Mouse (Mus musculus) stomach, postnatal 0 days (tissue): ENCODE measurements at regions not wholly inside any gene's neighbourhood (a gene's known extent, or its start where the extent isn't known, plus 50 kb on each side); places are given as distances from the start of the nearest gene placed in this dataset.

Source experiments
- ATAC-seq: fragments of 200-750 bp; cut with Nextera tagmentation; 2 replicates; pipeline ENCODE4 v1.8.0; 2017; ENCODE audit not compliant: low FRiP score, low TSS enrichment
- DNase-seq: peaks from one replicate; pipeline ENCODE4 v3.0.0-alpha.2; 2016; ENCODE audit warnings: low spot score
- H3K27ac ChIP-seq: fragments of 300-500 bp; sonication (generic); replicated peaks from 2 replicates; pipeline ENCODE4 v1.5.1; 2014; ENCODE audit warnings: mild to moderate bottlenecking, control low read depth
- H3K27me3 ChIP-seq: fragments of 300-500 bp; sonication (generic); 2 replicates; pipeline ENCODE4 v1.6.1; 2014; ENCODE audit warnings: low read length; ENCODE audit not compliant: control insufficient read depth, insufficient read depth
- H3K36me3 ChIP-seq: fragments of 300-500 bp; sonication (generic); 2 replicates; pipeline ENCODE4 v1.6.1; 2014; ENCODE audit warnings: low read length, mixed read lengths; ENCODE audit not compliant: control insufficient read depth, insufficient read depth
- H3K4me1 ChIP-seq: fragments of 300-500 bp; sonication (generic); replicated peaks from 2 replicates; pipeline ENCODE4 v1.6.1; 2014; ENCODE audit warnings: antibody characterized with exemption; ENCODE audit not compliant: control insufficient read depth, insufficient read depth
- H3K4me2 ChIP-seq: fragments of 300-500 bp; sonication (generic); replicated peaks from 2 replicates; pipeline ENCODE4 v1.6.1; 2014; ENCODE audit warnings: low read depth, mild to moderate bottlenecking, control low read depth, moderate library complexity
- H3K4me3 ChIP-seq: fragments of 300-500 bp; sonication (generic); 2 replicates; pipeline ENCODE4 v1.5.1; 2014; ENCODE audit warnings: low read depth, low read length, control low read depth
- H3K9ac ChIP-seq: fragments of 300-500 bp; sonication (generic); 2 replicates; pipeline ENCODE4 v1.6.1; 2014; ENCODE audit warnings: mild to moderate bottlenecking, low read length, control low read depth, mixed read lengths
- H3K9me3 ChIP-seq: fragments of 300-500 bp; sonication (generic); 2 replicates; pipeline ENCODE4 v1.6.1; 2016; ENCODE audit warnings: low read length; ENCODE audit not compliant: control insufficient read depth
- CTCF ChIP-seq: IDR thresholded peaks from 2 replicates; pipeline ENCODE4 v1.5.1; 2016; ENCODE audit warnings: antibody characterized with exemption, low read depth, mild to moderate bottlenecking, moderate library complexity
- EP300 ChIP-seq: optimal IDR thresholded peaks from 2 replicates; pipeline ENCODE3; 2016; ENCODE audit warnings: antibody characterized with exemption
- WGBS: fragments of 180-500 bp; shearing (Covaris S2); extraction: QIAGEN DNeasy Blood & Tissue Kit; methylation state at CpG from one replicate; pipeline ENCODE4 v1.1.7; 2014; 5-methylcytosine and 5-hydroxymethylcytosine counted together

DNA sequence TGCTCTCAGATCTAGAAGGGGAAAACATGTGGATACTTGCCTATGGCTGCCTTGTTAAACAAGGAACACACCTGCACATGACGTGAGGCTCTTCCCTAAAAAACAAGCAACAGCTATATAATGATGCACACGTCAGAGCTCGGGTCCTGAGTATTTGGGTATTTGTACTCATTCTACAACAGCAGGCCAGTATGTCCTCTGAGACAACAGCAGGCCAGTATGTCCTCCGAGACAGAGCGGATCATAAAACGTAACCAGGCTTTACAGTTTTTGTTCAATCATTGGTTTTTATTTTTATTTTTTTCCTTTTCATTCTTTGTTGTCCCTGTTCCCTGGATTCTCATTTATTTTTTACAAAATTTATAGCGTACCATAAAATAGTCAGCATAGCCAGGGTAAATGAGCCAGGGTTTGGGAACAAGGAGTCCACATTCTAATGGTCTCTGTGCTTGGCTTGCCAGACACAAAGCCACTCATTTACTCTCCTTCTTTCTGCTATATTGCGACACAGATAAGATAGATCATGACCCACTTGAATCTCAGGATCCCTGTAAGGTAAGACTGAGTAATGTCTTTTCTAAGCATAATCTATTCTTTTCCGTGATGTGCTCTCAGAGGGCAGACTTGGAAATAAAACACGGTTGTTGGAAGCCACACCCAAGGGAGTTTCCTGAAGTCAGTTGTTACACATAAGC is 111.8 kb downstream of the Avpr1a start:
- no peak for ATAC-seq

DNA sequence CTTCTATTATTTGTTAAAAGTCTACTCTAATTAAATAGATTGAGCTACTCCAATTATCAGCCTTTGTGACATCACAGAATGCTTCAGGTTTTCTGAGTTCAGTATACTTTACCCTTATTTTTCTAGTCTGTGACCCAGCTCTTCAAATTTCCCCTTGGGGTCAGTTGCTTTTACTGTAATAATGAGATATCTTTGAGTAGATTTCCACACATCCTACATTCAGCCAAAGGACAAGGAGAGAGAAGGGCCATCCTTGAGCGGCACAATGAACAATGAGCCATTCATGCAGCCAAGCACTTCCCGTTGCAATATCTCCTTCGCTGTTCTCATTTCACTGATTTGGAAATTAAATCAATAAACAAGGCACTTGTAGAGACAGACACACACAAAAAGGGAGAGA is 113.6 kb downstream of the Avpr1a start:
- H3K4me1 ChIP-seq: no peaks in the 10 kb centered on the region
- H3K27me3 ChIP-seq: no peaks in the 10 kb centered on the region
- H3K4me3 ChIP-seq: no peak overlapping the region
- 78% methylated on average over 3 of the region's 3 CpGs for WGBS
- no peak for TF ChIP-seq CTCF
- no peak overlapping the region for H3K4me2 ChIP-seq
- ATAC-seq (no peak), DNase-seq (no peak)
- H3K9me3 ChIP-seq: no peaks in the 10 kb centered on the region
- no peak overlapping the region for H3K9ac ChIP-seq
- no peak overlapping the region for H3K27ac ChIP-seq
- H3K36me3 ChIP-seq: no peaks in the 10 kb centered on the region

More for the DNA sequence above, 111.8 kb downstream of the Avpr1a start:
- no peak overlapping the region for H3K27ac ChIP-seq
- H3K9me3 ChIP-seq: no peaks in the 10 kb centered on the region
- TF ChIP-seq CTCF (no peak), EP300 (no peak)
- no peak overlapping the region for H3K4me3 ChIP-seq
- DNase-seq: no peak
- no peaks in the 10 kb centered on the region for H3K27me3 ChIP-seq
- no peaks in the 10 kb centered on the region for H3K4me1 ChIP-seq
- no peak overlapping the region for H3K9ac ChIP-seq
- H3K4me2 ChIP-seq: no peak overlapping the region
- no peaks in the 10 kb centered on the region for H3K36me3 ChIP-seq
- 73% methylated on average over 10 of the region's 10 CpGs for WGBS

DNA sequence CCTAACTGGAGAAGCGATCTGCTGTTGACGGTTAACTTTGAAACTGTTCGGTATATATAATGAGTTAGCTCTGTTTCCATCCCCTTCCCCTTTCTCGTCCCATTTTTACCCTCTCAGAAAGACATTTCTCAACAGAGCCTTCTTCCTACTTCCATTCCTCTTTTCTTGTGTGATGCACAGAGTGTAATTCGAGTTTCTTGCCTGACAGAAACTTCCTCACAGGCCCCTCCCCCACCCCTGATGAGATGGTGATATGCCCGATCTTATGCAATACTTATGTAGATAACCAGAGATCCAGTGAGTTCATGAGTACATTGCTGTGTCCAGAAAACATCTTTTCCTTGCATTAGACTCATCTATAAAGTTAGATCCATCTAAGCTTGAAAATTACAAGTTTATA is 114.2 kb downstream of the Avpr1a start:
- no peaks in the 10 kb centered on the region for H3K36me3 ChIP-seq
- 71% methylated on average over 6 of the region's 6 CpGs for WGBS
- no peak overlapping the region for H3K4me2 ChIP-seq
- TF ChIP-seq EP300: no peak
- no peak for TF ChIP-seq CTCF
- H3K27me3 ChIP-seq: no peaks in the 10 kb centered on the region
- H3K4me1 ChIP-seq: no peaks in the 10 kb centered on the region
- no peaks in the 10 kb centered on the region for H3K9me3 ChIP-seq
- ATAC-seq: no peak
- H3K4me3 ChIP-seq: no peak overlapping the region
- H3K9ac ChIP-seq: no peak overlapping the region
- H3K27ac ChIP-seq: no peak overlapping the region
- DNase-seq: no peak

DNA sequence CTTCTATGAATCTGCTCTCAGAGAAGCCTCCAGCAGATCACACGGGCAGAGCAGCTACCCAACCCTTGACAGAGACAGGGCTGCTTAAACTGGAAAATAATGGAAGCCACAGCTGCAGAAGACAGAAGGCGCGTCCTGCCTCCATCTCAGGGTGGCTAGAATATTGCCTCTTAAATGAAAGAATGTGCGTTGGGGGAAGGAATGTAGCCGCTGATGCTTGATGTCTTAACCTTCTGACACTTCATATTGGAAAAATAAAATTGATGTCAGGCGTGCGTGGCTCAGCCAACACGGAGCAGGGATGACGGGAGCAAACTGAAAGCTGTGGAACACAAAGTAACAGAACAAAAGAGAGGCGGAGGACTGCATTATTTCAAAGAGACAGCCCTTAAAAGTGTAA is 114.6 kb upstream of the Ppm1h start:
- TF ChIP-seq CTCF: no peak
- no peak for TF ChIP-seq EP300
- no peak for DNase-seq
- no peaks in the 10 kb centered on the region for H3K9me3 ChIP-seq
- H3K4me2 ChIP-seq: peak overlapping the region; percentile 32
- no peak for ATAC-seq
- H3K9ac ChIP-seq: 0 out of 2 replicates have a peak overlapping the region, but pooled peaks have one; percentile 31
- no peaks in the 10 kb centered on the region for H3K36me3 ChIP-seq
- H3K27me3 ChIP-seq: no peaks in the 10 kb centered on the region
- WGBS: 24% methylated on average over 10 of the region's 10 CpGs
- H3K27ac ChIP-seq: no peak overlapping the region
- H3K4me3 ChIP-seq: peak overlapping the region; percentile 19
- no peaks in the 10 kb centered on the region for H3K4me1 ChIP-seq

DNA sequence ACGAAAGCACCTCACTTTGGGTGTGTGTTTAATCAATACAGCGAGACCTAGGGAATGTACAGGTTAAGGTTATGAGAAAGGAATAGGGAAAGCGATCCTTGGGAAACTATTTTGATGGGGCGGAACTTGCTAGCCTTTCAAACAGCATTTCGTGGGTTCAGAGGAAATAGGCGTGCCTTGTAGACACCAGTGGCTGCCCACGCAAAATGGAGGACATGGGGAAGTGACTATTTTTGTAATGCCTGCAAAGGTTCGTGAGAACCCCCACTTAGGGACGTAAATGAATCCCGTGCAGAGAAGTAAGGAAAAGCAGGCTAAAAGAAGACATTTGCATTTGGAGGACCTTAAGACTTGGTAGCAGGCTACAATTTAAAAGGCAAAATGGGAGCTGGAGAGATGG is 114.1 kb upstream of the Ppm1h start:
- DNase-seq: no peak
- WGBS: 69% methylated on average over 10 of the region's 10 CpGs

DNA sequence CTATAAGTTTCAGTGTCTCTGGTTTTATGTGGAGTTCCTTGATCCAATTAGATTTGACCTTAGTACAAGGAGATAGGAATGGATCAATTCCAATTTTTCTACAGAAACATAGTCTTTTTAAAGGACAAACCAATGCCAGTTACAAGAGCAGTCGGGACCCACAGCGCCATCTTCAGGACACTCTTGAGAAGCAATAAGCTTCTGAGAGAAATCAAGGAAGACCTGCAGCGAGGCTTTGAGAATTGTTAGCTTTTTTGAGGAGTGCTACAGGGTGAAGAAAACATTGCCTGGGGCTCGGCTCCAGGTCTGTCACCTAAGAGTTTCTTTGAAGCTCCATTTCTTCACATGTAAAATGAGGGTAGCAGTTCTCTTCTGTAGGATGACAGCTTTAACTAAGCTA is 112.0 kb upstream of the Ppm1h start:
- TF ChIP-seq EP300 (no peak), CTCF (peak; percentile 20; the same call in 1 of the 2 replicates)
- Histone ChIP-seq H3K27ac (no peak overlapping the region), H3K4me1 (no peaks in the 10 kb centered on the region), H3K9ac (no peak overlapping the region), H3K4me2 (no peak overlapping the region), H3K4me3 (no peak overlapping the region), H3K36me3 (no peaks in the 10 kb centered on the region), H3K27me3 (no peaks in the 10 kb centered on the region), H3K9me3 (no peaks in the 10 kb centered on the region)
- DNase-seq (no peak), ATAC-seq (no peak)
- 63% methylated on average over 4 of the region's 4 CpGs for WGBS

More for the DNA sequence above, 114.1 kb upstream of the Ppm1h start:
- Histone ChIP-seq H3K9me3 (no peaks in the 10 kb centered on the region), H3K4me3 (no peak overlapping the region), H3K27me3 (no peaks in the 10 kb centered on the region), H3K4me1 (no peaks in the 10 kb centered on the region), H3K4me2 (peak overlapping the region; percentile 32), H3K27ac (no peak overlapping the region), H3K36me3 (no peaks in the 10 kb centered on the region), H3K9ac (no peak overlapping the region)
- TF ChIP-seq CTCF (no peak), EP300 (no peak)
- no peak for ATAC-seq
